ENCODE assay signal across 7 mouse cellular contexts in the genomic region with DNA sequence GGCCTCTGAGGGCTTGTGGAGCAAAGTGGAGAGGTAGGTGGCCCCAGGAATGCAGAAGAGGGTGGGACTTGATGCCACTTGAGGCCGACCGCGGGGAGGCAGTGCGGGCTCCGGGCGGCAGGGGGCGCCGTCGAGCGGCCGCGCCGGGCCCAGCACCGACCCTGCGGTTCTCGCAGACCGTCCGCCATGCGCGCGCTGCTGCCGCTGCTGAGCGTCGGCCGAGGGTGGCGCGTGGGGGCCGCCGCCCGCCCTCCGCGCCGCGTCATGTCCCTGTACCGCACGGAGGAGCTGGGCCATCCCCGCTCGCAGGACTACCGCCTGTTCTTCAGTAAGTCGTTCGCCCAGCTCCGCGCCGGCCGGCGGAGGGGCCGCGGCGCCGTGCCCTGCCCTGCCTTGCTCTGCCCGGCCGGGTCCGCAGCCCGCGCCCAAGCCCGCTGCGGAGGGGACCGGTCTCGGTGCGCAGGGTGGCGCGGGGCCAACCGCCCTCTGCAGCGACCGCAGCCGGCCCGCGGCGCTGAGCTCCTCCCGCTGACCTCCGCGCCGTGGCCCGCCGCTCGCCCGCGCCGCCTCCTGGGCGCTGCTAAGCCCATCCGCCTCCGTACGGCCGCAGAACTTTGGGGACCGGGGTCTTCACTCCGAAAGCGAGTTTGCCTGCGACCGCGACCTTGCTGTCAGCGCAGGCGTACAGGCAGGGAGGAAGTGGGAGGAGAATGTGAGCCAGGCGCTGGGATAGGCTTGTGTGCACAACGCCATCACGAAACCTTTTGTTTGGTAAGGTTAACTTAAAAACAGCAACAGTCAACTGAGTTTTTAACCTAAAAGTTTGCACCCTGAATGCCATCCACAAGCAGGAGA. TPM values are rescaled to one million over a fixed set of nuclear protein-coding genes. Genes with fewer than 3 reads are reported as not detected.
DNase-seq lines count a peak whose midpoint lies in the region; ATAC-seq and TF ChIP-seq lines count a peak whose summit lies in the region.

Ppa2 (plus strand) TSS at position 157 of the 855 bp plus-strand sequence.

- TF ChIP-seq POLR2A in kidney, adult 2 months (IDR thresholded peaks at IDR 0.05; ENCODE audit: low read depth, low read length) = peak; percentile 80

- H3K4me2 ChIP-seq in embryonic facial prominence, embryonic 12.5 days (replicated peaks) = peak within 1 kb of the TSS; percentile 55
- H3K4me2 ChIP-seq in limb, embryonic 13.5 days (replicated peaks) = peak within 1 kb of the TSS; percentile 64
- H3K4me2 ChIP-seq in midbrain, embryonic 16.5 days (ENCODE audit: low read length) = peak within 1 kb of the TSS; percentile 77

- peak; percentile 63 for TF ChIP-seq CTCF in kidney, adult 2 months (conservative IDR thresholded peaks at IDR 0.05; ENCODE audit: insufficient read depth, insufficient read length, low read depth, low read length)

- peak; percentile 95 for ATAC-seq in embryonic facial prominence, embryonic 12.5 days (ENCODE audit: insufficient number of reproducible peaks, insufficient read depth, low FRiP score, low TSS enrichment)
- peak; percentile 94 for ATAC-seq in limb, embryonic 13.5 days (ENCODE audit: low FRiP score, low read depth)
- ATAC-seq in midbrain, embryonic 16.5 days = peak; percentile 97

- peak; percentile 82 for DNase-seq in adrenal gland, postnatal 25 days
- DNase-seq in heart, adult 18-20 months = peak; percentile 89 to 93
- DNase-seq in kidney, adult 2 months = peak; percentile 91
- DNase-seq in spleen, postnatal 10 days (ENCODE audit: low spot score in 2 of 2) = peak; percentile 66 to 82

- 0 out of 2 replicates have a peak, but pooled peaks cover 5% of the 10 kb centered on the region for H3K9me3 ChIP-seq in embryonic facial prominence, embryonic 12.5 days
- H3K9me3 ChIP-seq in limb, embryonic 13.5 days = peaks cover 13% of the 10 kb centered on the region
- H3K9me3 ChIP-seq in midbrain, embryonic 16.5 days (replicated peaks; ENCODE audit: control insufficient read depth, low read length, poor library complexity, severe bottlenecking) = 0 out of 2 replicates have a peak, but pooled peaks cover 4% of the 10 kb centered on the region

- under 1% methylated on average over 94 of the region's 95 CpGs for WGBS in embryonic facial prominence, embryonic 12.5 days
- WGBS in kidney, adult 2 months = 1% methylated on average over 95 of the region's 95 CpGs
- 0% methylated on average over 94 of the region's 95 CpGs for WGBS in limb, embryonic 13.5 days
- WGBS in midbrain, embryonic 16.5 days = under 1% methylated on average over 86 of the region's 95 CpGs

- no peaks in the 10 kb centered on the region for H3K27me3 ChIP-seq in embryonic facial prominence, embryonic 12.5 days
- no peaks in the 10 kb centered on the region for H3K27me3 ChIP-seq in kidney, adult 2 months (replicated peaks; ENCODE audit: control insufficient read depth, insufficient read depth, low read length)
- no peaks in the 10 kb centered on the region for H3K27me3 ChIP-seq in limb, embryonic 13.5 days
- H3K27me3 ChIP-seq in midbrain, embryonic 16.5 days (ENCODE audit: control insufficient read depth, insufficient read depth, low read depth, low read length) = no peaks in the 10 kb centered on the region

- peak within 1 kb of the TSS; percentile 84 for H3K9ac ChIP-seq in embryonic facial prominence, embryonic 12.5 days
- H3K9ac ChIP-seq in limb, embryonic 13.5 days = peak within 1 kb of the TSS; percentile 94
- peak within 1 kb of the TSS; percentile 93 for H3K9ac ChIP-seq in midbrain, embryonic 16.5 days (ENCODE audit: low read depth, low read length)

- H3K27ac ChIP-seq in embryonic facial prominence, embryonic 12.5 days = peak within 1 kb of the TSS; percentile 97
- peak within 1 kb of the TSS; percentile 99 for H3K27ac ChIP-seq in kidney, adult 2 months (ENCODE audit: insufficient read depth, low read depth, low read length)
- H3K27ac ChIP-seq in limb, embryonic 13.5 days = peak within 1 kb of the TSS; percentile 99
- peak within 1 kb of the TSS; percentile 97 for H3K27ac ChIP-seq in midbrain, embryonic 16.5 days (ENCODE audit: low read length)

- peak within 1 kb of the TSS; percentile 61 for H3K4me3 ChIP-seq in embryonic facial prominence, embryonic 12.5 days
- H3K4me3 ChIP-seq in kidney, adult 2 months (ENCODE audit: insufficient read depth, low read depth, low read length) = peak within 1 kb of the TSS; percentile 90
- H3K4me3 ChIP-seq in limb, embryonic 13.5 days = peak within 1 kb of the TSS; percentile 74
- peak within 1 kb of the TSS; percentile 90 for H3K4me3 ChIP-seq in midbrain, embryonic 16.5 days (ENCODE audit: low read depth, low read length)

- H3K4me1 ChIP-seq in embryonic facial prominence, embryonic 12.5 days = peaks cover 3% of the 10 kb centered on the region; the same call in 1 of the 2 replicates
- peaks cover 13% of the 10 kb centered on the region; the same call in 1 of the 2 replicates for H3K4me1 ChIP-seq in kidney, adult 2 months (ENCODE audit: control insufficient read depth, insufficient read depth, low read length)
- H3K4me1 ChIP-seq in limb, embryonic 13.5 days = peaks cover 8% of the 10 kb centered on the region; the same call in 1 of the 2 replicates
- H3K4me1 ChIP-seq in midbrain, embryonic 16.5 days (ENCODE audit: control insufficient read depth, insufficient read depth, low read length) = peaks cover 8% of the 10 kb centered on the region

- no peaks in the 10 kb centered on the region; the same call in 1 of the 2 replicates for H3K36me3 ChIP-seq in embryonic facial prominence, embryonic 12.5 days
- H3K36me3 ChIP-seq in kidney, adult 2 months (ENCODE audit: control insufficient read depth, insufficient read depth, low read length) = no peaks in the 10 kb centered on the region
- H3K36me3 ChIP-seq in limb, embryonic 13.5 days = peaks cover 7% of the 10 kb centered on the region
- no peaks in the 10 kb centered on the region for H3K36me3 ChIP-seq in midbrain, embryonic 16.5 days (ENCODE audit: control insufficient read depth, insufficient read depth, low read length)

RNA-seq across cellular contexts. Expression of gene Ppa2, which starts in this region (rescaled TPM):
- 48.7 and 53.2 TPM in 2 replicates for total RNA-seq in adrenal gland, postnatal 25 days (2021)
- polyA plus RNA-seq in embryonic facial prominence, embryonic 12.5 days (2016; fragmentation: Nextera tagmentation; extraction: Ambion mirVana) = 76.1 and 88.8 TPM in 2 replicates
- 100 to 1,000 TPM; 150 to 157 TPM for total RNA-seq in heart, adult 18-20 months (2021)
- polyA plus RNA-seq in kidney, adult 2 months (2012; rRNA removed) = 200 and 241 TPM in 2 replicates
- 84.0 and 86.6 TPM in 2 replicates for polyA plus RNA-seq in limb, embryonic 13.5 days (2015; fragmentation: Nextera tagmentation; extraction: Ambion mirVana)
- 96.0 and 99.1 TPM in 2 replicates for polyA plus RNA-seq in midbrain, embryonic 16.5 days (2015; fragmentation: Nextera tagmentation; extraction: Ambion mirVana)

Comparison
In these comparisons a context has a peak if more than half of its experiments do, and no peak if none do; other contexts are left out.
1. Peak in every context shown above with its lines: DNase-seq, ATAC-seq, H3K4me3 ChIP-seq and H3K27ac ChIP-seq.